Mouse (Mus musculus): Measurements from ENCODE around the gene Mast3. TPM values are rescaled to one million over a fixed set of nuclear protein-coding genes. Genes with fewer than 3 reads are reported as not detected.
"Not testable (repeated sequence)": the region's sequence is repeated elsewhere in the genome, so short reads cannot be mapped to it uniquely, and the experiment has no call there.

The Mast3 gene
- total RNA-seq, 2 experiments from 2014 or later: 34.5 to 40.9 TPM

DNA sequence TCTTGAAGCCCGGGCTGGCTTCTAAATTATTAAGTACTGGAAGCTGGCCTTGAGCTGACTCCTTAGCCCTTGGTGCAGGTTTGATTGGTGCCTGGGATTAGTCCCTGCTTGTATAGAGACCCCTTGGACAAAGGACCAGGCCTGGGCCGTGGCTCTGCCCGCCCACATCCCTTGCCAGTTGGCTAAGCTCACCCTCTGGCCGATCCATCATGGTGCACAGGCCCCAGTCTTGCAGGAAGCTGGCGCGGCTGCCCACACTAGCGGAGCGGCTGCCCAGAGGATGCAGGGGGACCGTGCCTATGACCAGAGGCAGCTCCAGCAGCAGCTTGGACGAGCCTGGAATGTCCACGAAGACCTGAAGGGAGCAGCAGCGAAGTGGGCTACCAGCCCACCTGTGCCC, 31.8 kb upstream of the Mast3 start:
- DNase-seq (ENCODE audit: low spot score in 2 of 2): no peak

DNA sequence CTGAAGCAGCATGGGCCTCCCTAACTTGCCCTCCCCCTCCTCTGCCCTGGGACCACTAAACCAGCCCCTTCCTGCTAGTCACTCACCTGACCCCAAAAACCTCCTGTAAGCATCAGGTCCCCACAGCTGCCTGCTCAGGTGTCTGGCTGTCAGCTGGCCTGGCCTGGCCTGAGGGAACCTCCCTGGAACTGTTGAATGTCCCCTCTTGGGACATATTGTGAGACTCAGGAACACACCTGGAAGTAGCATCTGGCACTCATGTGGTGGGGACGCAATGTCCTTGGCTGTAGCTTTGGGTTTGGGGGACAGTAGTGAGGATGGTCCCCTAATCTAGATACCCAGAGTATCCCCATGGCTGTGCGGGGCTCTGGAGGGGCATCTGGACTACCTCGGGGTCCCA, 29.2 kb upstream of the Mast3 start:
- no peak for DNase-seq (ENCODE audit: low spot score in 2 of 2)

GRCm38 (mm10) chr8:70833520-70833919, 28.7 kb upstream of the Mast3 start:
- no peak for DNase-seq (ENCODE audit: low spot score in 2 of 2)

DNA sequence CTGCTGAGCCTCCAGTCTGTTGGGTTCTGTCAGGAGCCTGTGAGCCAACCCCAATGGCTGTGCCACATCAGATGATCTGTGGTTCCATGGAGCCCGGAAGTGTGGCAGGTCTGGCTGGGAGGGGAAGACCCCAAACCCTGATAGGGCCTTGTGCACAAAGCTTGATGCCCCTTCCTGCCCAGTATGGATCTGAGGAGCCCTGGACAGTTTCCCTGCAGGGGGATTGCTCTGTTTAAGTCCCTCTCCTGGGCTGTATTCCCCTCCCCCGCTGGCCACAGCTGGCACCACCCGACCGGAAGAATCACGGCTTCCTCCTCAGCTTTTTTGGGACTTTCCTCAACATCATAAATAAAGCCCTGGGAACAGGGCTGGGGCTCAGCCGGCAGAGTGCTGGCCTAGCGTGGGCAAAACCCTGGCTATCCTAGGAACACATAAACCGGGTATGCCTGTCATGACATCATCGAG, 28.2 kb upstream of the Mast3 start:
- no peak for DNase-seq (ENCODE audit: low spot score in 2 of 2)

DNA sequence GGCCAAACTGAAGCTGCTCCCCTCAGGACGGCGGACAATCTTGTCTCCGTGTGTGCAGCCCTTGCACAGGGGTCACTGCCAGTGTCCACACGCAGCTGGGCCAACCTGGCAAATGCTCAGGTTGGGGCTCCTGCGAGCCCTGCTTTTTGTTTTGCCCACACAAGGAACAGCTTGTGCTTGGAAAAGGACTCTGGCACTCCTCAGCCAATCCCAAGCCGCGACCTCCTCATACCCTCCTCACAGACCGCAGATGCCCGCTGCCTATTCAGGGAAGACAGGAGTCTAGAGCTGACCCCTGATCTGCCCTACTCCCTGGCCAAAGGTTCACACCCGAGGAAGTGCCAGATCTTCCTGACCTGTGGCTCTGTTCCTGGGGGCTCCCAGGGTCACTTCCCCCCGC, 27.5 kb upstream of the Mast3 start:
- no peak for DNase-seq (ENCODE audit: low spot score in 2 of 2)

DNA sequence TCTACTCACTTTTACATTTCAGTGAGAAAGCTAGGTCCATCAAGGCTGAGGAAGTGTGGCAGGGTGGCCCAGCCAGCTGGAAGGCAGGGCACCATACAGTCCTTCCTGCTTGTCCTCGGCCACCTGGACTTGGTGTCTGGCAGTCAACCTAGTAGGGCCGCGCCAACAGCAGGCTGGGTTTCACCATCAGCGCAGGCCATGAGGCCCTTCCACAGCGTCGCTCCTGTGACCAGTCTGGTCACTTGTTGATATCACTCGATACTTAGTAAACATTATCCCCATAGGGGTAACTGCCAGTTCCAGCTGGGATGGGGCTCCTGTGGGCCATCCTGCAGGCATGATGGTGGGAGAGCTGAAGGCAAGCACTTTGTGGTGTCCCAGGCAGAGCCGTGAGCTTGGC, 26.7 kb upstream of the Mast3 start:
- no peak for DNase-seq (ENCODE audit: low spot score in 2 of 2)

GRCm38 (mm10) chr8:70827796-70828195, 22.9 kb upstream of the Mast3 start:
- no peak for DNase-seq (ENCODE audit: low spot score in 2 of 2)

GRCm38 (mm10) chr8:70827010-70827409, 22.2 kb upstream of the Mast3 start:
- no peak for DNase-seq (ENCODE audit: low spot score in 2 of 2)

- no peak for DNase-seq (ENCODE audit: low spot score in 2 of 2)
Measured at GRCm38 (mm10) chr8:70825816-70826215, 21.0 kb upstream of the Mast3 start.

DNA sequence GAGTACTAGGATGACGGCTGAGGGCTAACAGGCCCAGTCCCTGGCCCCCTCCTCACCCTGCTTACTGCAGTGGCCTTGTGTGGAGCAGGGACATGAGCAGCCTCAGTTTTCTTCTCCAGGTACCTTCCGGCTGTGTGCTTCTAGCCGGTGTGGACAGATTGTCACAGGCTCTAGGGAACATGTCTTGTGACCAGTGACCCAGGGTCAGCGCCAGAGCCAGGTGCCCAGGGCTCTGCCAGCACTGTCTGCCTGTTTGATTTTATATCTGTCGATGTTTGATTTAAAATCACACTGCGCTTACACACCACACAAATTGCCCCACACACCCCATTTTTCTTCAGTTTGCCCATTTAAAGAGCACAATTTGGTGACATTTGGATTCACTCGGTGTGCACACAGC, 18.9 kb upstream of the Mast3 start:
- DNase-seq (ENCODE audit: low spot score in 2 of 2): no peak

GRCm38 (mm10) chr8:70822594-70822993, 17.7 kb upstream of the Mast3 start:
- not testable (repeated sequence) for DNase-seq (ENCODE audit: low spot score in 2 of 2)

DNA sequence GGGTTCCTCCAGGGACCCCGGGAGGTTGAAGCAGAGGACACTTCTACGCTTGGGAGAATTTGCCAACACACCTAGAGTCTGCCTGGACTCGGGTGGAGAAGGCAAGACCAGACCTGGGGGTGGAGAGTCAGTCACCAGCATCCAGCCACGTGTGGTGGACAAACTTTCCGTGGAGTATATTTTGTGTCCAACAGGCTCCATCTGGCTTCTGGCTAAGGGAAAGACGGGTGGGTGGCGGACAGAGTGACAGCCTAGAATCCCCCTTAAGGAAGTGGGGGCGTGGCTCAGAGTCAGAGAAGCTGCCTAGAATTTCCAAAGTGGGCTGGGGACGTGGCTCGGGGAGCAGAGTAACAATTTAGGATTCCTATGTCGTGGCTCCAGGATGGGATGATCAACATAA, 17.1 kb upstream of the Mast3 start:
- no peak for DNase-seq (ENCODE audit: low spot score in 2 of 2)

- DNase-seq (ENCODE audit: low spot score in 2 of 2): peak in 1 of 2 experiments; percentile 37
Measured at GRCm38 (mm10) chr8:70821399-70821962, 16.6 kb upstream of the Mast3 start.

DNA sequence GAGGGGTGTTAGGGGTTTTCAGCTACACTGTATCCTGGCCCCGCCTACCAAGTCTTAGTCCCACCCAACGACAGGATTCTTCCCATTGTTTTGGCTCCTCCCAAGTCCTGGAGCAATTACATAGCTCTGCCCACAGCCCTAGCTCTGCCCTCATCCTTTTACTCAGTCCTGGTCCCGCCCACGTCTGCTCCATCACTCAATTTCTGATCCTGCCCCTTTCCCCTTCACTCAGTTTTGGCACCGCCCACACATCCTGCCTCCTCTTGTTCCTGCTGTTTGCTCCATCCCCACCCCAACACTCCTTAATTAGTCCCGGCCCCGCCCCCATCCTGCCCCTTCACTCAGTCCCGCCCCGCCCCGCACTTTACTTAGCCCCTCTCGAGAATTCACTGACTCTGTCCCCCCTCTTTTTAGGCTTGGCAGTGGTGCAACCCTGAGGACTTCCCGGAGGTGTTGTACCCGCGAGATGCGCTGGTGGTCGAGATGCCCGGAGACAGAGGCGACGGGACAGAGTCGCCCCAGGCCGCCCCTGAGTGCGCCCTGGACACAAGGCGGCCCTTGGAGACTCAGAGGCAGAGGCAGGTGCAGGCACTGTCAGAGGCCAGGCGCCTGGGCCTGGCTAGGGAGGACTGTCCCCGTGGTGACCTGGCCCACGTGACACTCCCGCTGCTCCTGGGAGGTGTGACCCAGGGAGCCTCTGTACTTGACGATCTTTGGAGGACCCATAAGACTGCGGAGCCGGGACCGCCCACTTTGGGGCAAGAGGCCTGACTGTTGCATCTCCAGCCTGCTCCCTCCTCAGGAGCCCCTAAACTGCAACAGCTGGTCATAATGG, 15.5 kb upstream of the Mast3 start:
- no peak for DNase-seq (ENCODE audit: low spot score in 2 of 2)

- no peak for DNase-seq (ENCODE audit: low spot score in 2 of 2)
Measured at GRCm38 (mm10) chr8:70816679-70817078, 11.8 kb upstream of the Mast3 start.

- no peak for DNase-seq (ENCODE audit: low spot score in 2 of 2)
Measured at GRCm38 (mm10) chr8:70812885-70813284, 8.0 kb upstream of the Mast3 start.

DNA sequence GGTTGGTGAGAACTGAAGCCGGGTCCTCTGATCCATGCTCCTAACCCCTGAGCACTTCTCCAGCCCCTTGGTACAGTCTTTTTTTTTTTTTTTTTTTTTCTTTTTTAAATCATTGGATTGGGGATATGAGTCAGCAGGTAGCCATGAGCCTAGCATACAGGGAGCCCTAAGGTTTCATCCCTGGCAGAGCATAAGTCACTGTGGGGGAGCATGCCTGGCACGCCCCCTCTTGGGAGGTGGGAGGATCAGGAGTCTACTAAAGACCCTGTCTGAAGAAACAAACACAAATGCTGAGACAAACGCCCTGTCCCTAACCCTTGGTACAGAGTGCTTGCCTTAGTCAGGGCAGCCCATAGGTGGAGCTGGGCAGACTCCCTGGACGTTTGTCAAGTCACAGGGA, 7.2 kb upstream of the Mast3 start:
- no peak for DNase-seq (ENCODE audit: low spot score in 2 of 2)

DNA sequence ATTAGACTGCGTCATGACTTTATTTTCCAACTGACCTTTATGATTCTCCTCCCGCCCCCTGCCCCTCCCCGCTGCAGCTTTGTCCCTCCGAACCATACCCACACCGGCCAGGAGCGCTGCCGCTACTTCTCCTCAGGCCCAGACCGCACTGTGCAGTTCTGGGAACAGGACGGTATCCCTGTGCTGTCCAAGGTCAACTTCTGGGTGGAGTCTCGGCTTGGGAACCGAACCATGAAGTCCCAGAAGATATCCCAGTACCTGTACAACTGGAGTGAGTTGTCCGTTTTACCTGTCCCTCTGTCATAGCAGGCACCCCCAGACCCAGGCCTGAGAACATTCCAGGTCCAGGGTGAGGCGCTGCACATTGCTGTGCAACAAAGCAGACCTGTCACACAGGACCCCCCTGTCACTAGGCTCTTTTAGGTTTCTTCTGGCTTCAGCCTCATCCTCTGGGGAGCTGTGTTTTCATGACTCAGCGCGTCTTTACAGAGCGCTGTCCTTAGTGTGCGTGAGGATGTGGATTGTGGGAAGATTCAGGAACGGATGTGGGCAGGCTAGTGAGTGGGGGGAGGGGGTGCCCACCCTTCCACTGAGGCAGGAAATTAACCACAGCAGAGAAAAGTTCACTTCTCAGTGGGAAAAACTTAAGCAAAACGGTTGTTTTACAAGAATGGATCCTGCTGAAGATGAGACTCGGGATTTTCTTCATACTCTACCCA, 6.3 kb upstream of the Mast3 start:
- DNase-seq (ENCODE audit: low spot score in 2 of 2): no peak

DNA sequence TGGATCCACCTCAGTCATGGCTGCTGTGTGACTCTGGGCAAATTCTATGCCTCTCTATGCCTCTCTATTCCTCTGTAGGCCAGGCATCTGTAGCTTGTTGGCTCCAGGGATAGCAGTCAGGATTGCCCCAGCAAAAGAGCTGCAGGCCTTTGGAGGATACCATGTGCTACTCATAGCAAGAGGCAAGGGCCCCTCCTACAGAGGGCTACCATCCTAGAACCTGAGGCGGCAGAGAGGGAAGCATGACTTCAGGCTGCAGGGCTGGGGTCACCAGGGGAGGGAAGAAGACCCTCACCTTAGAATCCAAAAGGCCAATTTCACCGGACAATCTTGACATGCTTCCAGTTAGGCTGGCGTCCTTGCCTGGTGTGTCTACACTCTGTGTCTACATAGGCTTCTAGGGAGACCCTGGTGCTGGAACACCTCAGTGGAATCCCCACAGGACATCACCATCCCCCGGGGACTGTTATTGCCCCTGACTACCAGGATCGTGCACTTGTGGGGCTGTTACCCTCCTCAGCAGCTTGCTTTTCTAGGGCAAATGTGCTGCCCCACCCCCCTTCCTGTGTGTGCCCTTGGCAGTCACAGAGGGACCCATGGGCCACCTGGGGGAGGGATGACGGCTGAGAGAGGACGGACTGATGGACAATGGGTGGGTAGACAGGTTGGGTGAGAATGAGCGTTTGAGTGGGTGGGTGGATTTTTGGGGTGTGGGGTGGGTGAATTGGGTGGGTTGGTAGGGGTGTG, 4.3 kb upstream of the Mast3 start:
- DNase-seq (ENCODE audit: low spot score in 2 of 2): no peak

DNA sequence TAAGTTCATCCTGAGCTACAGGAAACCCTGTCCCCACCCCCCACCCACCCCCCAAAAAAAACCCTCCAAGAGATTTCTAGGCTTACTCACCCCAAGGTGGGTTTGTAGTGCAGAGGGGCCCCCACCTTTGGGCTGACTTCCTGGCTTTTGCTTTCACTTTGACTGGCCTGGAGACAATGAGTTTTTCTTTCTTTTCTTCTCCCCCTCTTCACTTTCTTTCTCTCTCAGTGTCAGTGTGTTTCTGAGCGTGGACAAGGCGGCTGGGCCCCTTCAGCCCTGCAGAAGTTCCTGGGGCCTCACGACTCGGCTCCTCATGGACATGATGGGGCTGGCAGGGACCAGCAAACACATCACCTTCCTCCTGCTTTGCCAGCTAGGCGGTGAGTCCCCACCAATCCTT, 3.4 kb upstream of the Mast3 start, which contains the start of gene Il12rb1:
Gene Il12rb1, plus strand, starts transcription at position 211 of the 400 bp plus-strand sequence.
- DNase-seq (ENCODE audit: low spot score in 2 of 2): no peak

DNA sequence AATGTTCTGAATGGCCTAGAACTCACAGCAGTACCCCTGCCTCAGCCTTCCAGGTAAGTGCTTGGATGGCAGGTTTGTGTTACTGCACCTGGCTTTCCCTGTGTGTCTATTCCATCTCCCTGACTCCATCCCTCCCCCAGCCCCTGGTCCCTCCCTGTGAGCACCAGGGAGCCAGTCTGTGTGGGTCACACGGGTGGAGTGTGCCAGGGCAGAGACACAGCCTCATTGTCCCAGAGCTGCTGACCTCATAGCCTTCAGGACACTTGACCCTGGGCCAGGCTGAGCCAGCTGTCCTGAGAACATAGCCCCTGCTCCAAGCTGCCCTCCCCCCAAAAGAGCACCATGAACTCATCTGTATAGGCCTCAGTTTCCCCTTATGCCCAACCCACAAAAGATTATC, 2.5 kb upstream of the Mast3 start:
- no peak for DNase-seq (ENCODE audit: low spot score in 2 of 2)

Data from adrenal gland, postnatal 4 days (tissue).